Mouse (Mus musculus) cerebellum, adult 2 months (tissue): ENCODE data around the gene Chd1l.

Experiments
- CTCF ChIP-seq: fragments of 200-500 bp; IDR thresholded peaks from 2 replicates; pipeline ENCODE4 v1.5.1; 2011; ENCODE audit warnings: low read depth, mild to moderate bottlenecking, control low read depth, low read length, moderate library complexity, borderline replicate concordance; ENCODE audit not compliant: insufficient read depth
- POLR2A ChIP-seq: fragments of 200-500 bp; IDR thresholded peaks from 2 replicates; pipeline ENCODE4 v1.6.1; 2011; ENCODE audit warnings: low read length, control low read depth, borderline replicate concordance; ENCODE audit not compliant: insufficient read depth

DNA sequence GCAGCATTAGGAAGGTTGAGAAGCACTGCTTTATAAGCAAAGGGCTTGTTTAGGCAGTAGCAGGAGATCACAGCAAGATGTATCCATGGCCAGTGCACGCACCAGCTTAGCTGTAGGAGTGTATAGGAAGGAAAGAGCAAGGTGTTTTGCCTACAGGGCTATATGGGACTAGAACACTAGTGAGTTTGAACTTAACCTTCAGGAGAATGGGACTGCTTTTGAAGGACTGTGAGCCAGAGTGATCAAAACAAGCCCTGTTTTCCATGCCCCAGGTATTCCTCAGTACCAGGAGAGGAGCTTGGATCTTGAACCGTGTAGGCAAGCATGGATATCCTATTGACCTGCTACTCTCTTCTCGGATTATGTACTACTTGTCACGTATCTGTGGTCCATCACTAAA, 31.4 kb upstream of the Chd1l start:
- TF ChIP-seq CTCF (no peak), POLR2A (no peak)
